Mouse (Mus musculus) hindbrain, embryonic 15.5 days (tissue): ENCODE data around the gene 1700019D03Rik. TPM values are rescaled to one million over a fixed set of nuclear protein-coding genes. Genes with fewer than 3 reads are reported as not detected.

Experiments
- polyA plus RNA-seq: library from polyadenylated mRNA; unstranded; fragments of >200 nt; fragmentation: Nextera tagmentation; extraction: Ambion mirVana; gene quantifications from 2 replicates; pipeline ENCODE4 v1.2.1, GENCODE M21; 2015

Gene 1700019D03Rik
- polyA plus RNA-seq, 1 experiment from 2014 or later: 4.2 TPM

Other genes starting within 250 kb of the 1700019D03Rik start
- 40.8 and 42.1 TPM in 2 replicates for gene Inpp1, start 202.5 kb downstream of the 1700019D03Rik start, polyA plus RNA-seq
- 29.6 and 29.9 TPM in 2 replicates for gene Hibch, start 175.2 kb downstream of the 1700019D03Rik start, polyA plus RNA-seq
- 0.21 TPM in 2 replicates for gene Mstn, start 41.5 kb upstream of the 1700019D03Rik start, polyA plus RNA-seq
- gene 1700019A02Rik, start 167.5 kb upstream of the 1700019D03Rik start, polyA plus RNA-seq: not detected in 2 replicates